Mouse (Mus musculus) liver, adult (tissue): Measurements from ENCODE around the gene Elovl7.

ENCODE experiments used
- GATA4 ChIP-seq: IDR thresholded peaks from 2 replicates; pipeline ENCODE4 v1.6.1; 2014; ENCODE audit warnings: mild to moderate bottlenecking, low read length; ENCODE audit not compliant: insufficient replicate concordance

Elovl7 gene

DNA sequence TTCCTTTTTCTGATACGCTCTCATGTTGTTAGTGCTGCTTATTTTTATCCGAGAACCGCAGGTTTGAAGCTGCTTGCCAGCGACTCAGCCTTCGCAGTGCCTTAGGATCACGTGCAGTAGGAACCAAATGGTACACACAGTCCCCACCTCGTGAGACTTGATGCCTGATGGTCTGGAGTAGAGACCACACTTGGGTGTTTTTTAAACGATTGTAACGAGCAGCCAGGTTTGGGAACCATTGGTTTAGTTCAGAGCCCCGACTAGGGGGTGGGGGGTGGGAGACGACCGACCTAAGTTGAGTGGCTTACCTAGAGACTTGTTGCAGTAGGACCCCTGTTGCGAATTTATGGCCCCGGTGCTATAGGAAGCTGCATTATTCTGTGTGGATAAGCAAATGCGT lies 58.8 kb downstream of the Elovl7 start:
- TF ChIP-seq GATA4 = no peak

- no peak for TF ChIP-seq GATA4
Observed at GRCm38 (mm10) chr13:108273456-108273855, 59.3 kb downstream of the Elovl7 start.

- no peak for TF ChIP-seq GATA4
Observed at GRCm38 (mm10) chr13:108276561-108276960, 62.4 kb downstream of the Elovl7 start.

DNA sequence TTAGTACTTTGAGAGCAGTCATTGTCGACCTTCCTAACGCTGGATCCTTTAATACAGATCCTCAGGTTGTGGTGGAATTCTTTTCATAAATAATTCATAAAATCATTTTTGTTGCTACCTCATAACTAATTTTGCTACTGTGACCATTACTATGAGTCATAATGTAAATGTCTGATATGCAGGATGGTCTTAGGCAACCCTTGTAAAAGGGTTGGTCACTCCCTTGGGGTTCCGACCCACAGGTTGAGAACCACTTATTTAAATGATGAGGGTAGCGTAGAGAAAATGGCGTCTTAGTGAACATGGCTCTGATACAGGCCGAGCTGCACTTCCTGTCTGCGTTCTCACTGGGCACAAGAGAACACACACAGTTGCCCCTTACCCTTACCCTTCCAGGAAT lies 63.1 kb downstream of the Elovl7 start:
- no peak for TF ChIP-seq GATA4

DNA sequence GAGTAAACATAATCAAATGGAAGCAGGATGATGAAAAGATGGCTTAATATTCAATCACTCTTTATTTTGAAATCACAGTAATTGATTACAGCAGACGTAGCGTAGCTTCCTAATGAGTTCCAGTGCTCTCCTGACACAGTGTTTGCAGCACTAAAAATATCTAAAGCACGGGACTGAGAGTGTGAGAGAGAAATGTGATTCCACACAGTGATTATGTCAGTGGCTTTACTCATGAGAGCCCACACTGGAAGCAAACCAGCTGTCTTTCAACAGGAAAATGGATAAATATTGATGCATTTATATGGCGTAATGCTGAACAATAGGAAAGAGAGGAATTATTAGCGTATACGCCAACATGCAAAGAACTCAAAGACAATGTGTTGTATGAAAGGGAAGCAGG lies 64.4 kb downstream of the Elovl7 start:
- no peak for TF ChIP-seq GATA4

- TF ChIP-seq GATA4 = no peak
Observed at GRCm38 (mm10) chr13:108284312-108284711, 70.1 kb downstream of the Elovl7 start.

- no peak for TF ChIP-seq GATA4
Observed at GRCm38 (mm10) chr13:108287953-108288352, 73.7 kb downstream of the Elovl7 start.

DNA sequence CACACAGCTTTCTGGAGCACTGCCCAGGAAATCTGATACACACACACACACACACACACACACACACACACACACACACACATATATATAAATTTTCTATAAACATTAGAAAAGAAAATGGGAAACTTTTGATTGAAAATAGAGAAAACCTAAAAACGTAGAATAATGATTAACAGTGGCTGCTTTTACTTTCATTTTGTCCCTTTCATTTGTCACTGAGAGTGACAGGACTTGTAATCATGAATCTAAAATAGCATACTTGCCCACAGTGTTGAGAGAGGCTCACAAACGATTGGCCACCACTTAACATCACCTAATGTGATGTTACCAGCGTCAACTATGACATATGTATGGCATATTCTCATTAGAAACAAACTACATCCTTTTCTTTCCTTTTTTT lies 75.2 kb downstream of the Elovl7 start:
- TF ChIP-seq GATA4 = no peak

DNA sequence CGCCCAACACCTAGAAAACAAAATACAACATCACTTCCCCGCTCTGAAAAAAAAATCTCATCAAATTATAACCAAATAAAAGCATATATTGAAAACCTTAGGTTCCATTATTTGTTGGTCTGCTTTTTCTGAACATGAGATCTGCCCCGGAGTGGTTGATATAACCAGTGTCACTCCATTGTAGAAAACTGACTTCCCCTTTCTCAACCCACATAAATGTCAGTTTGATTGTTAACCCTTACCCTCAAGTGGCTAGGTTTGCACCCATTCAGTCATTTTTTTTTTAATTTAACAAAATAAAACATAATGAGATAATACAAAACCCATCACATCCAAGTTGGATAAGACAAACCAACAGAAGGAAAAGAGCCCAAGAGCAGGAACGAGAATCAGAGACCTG lies 76.1 kb downstream of the Elovl7 start:
- TF ChIP-seq GATA4 = no peak

DNA sequence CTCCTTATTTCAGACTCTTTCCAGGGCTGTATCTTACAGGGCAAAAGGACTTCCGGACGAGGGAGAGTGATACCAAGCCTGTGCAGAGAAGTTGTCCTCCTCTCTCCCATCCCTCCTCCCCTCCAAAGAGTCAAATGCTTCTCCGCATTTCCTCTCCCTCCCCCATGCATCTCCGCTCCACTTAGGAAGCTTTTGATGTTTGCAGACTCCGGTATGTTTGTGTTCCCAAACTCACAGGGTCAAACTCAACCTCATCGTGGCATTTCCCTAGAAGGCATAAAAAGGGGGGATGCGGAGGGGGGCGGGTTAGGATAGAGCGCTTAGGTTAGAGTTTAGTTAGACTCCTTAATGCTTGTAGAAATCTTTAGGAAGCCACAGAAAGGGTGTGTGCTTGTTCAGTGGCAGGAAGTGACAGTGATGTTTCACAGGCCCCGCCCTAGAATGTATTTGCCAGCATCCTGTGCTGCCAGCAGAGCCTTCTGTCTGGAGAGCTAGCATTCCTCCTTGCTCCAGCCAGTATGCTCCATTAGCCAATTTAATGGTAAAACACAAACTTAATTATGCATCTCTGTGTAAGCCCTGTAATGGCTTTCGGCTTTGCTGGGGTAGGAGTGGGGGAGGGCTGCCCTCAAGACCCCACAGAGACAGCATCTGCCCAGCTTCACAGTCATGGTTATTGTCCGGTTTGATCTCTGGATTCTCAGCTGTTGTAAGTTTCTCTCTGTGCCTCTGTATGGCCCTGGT lies 83.3 kb downstream of the Elovl7 start:
- peak; percentile 58; the same call in 1 of the 2 replicates for TF ChIP-seq GATA4

- no peak for TF ChIP-seq GATA4
Observed at GRCm38 (mm10) chr13:108298241-108298640, 84.0 kb downstream of the Elovl7 start.

- TF ChIP-seq GATA4 = no peak
Observed at GRCm38 (mm10) chr13:108300346-108300950, 86.2 kb downstream of the Elovl7 start.

- TF ChIP-seq GATA4 = no peak
Observed at GRCm38 (mm10) chr13:108301411-108301810, 87.2 kb downstream of the Elovl7 start.

GRCm38 (mm10) chr13:108302957-108303675 lies 88.9 kb downstream of the Elovl7 start:
- no peak for TF ChIP-seq GATA4

- no peak for TF ChIP-seq GATA4
Observed at GRCm38 (mm10) chr13:108303841-108304240, 89.6 kb downstream of the Elovl7 start.

DNA sequence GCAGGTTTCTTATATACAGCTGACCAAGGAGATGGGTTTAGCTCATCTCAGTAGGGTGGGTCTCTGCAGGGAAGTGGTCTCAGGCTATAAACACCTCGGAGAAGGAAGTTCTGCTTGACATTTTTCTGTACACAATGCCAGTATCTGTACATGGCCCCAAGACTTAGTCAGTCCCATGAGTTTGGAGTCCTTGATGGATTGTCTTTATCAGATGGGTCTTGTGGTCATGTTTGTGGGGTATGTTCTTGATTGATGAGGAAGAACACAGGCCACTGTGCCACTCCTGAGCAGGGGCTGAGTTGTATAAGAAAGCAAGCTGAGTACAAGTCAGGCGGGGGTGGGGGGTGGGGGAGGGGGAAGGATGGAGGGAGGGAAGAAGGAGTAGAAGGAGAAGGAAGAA lies 90.5 kb downstream of the Elovl7 start:
- TF ChIP-seq GATA4 = no peak
